Mouse (Mus musculus) embryo, embryonic 11 days (tissue): ENCODE results near the gene Daam1.
A peak's percentile ranks its signal among the peaks of the same experiment; 100 is the strongest.

Experiments
- DNase-seq: peaks from one replicate; pipeline ENCODE4 v3.0.0-alpha.2; 2015

Daam1 gene

GRCm38 (mm10) chr12:71938513-71938912, 107.6 kb downstream of the Daam1 start:
- DNase-seq: no peak

- no peak for DNase-seq
These were observed 110.4 kb downstream of the Daam1 start for GRCm38 (mm10) chr12:71941290-71941689.

- DNase-seq: no peak
These were observed 112.2 kb downstream of the Daam1 start for GRCm38 (mm10) chr12:71943112-71943511.

- no peak for DNase-seq
These were observed 112.8 kb downstream of the Daam1 start for GRCm38 (mm10) chr12:71943646-71944045.

GRCm38 (mm10) chr12:71945844-71946243, 115.0 kb downstream of the Daam1 start:
- DNase-seq: no peak

- no peak for DNase-seq
These were observed 115.6 kb downstream of the Daam1 start for GRCm38 (mm10) chr12:71946448-71946847.

GRCm38 (mm10) chr12:71948972-71949371, 118.1 kb downstream of the Daam1 start:
- DNase-seq: no peak

GRCm38 (mm10) chr12:71949606-71950005, 118.7 kb downstream of the Daam1 start:
- no peak for DNase-seq

GRCm38 (mm10) chr12:71950095-71950877, 119.4 kb downstream of the Daam1 start:
- DNase-seq: no peak

GRCm38 (mm10) chr12:71954180-71954935, 123.5 kb downstream of the Daam1 start:
- no peak for DNase-seq

- peak; percentile 39 for DNase-seq
These were observed 126.1 kb downstream of the Daam1 start for GRCm38 (mm10) chr12:71956980-71957379.

- DNase-seq: no peak
These were observed 126.6 kb downstream of the Daam1 start for GRCm38 (mm10) chr12:71957496-71957895.

GRCm38 (mm10) chr12:71959351-71959991, 128.6 kb downstream of the Daam1 start:
- DNase-seq: peak; percentile 29

- DNase-seq: no peak
These were observed 130.8 kb downstream of the Daam1 start for GRCm38 (mm10) chr12:71961671-71962070.

- DNase-seq: no peak
These were observed 131.7 kb downstream of the Daam1 start for GRCm38 (mm10) chr12:71962616-71963015.

GRCm38 (mm10) chr12:71968592-71968991, 137.7 kb downstream of the Daam1 start:
- DNase-seq: no peak

GRCm38 (mm10) chr12:71969022-71969421, 138.1 kb downstream of the Daam1 start:
- no peak for DNase-seq

GRCm38 (mm10) chr12:71969439-71969838, 138.6 kb downstream of the Daam1 start:
- no peak for DNase-seq

GRCm38 (mm10) chr12:71969941-71970629, 139.2 kb downstream of the Daam1 start:
- DNase-seq: no peak

GRCm38 (mm10) chr12:71970791-71971654, 140.1 kb downstream of the Daam1 start:
- no peak for DNase-seq

- no peak for DNase-seq
These were observed 141.2 kb downstream of the Daam1 start for GRCm38 (mm10) chr12:71972126-71972525.
